Mouse (Mus musculus) T-helper 1 cell (primary cell): ENCODE measurements at regions not wholly inside any gene's neighbourhood (a gene's known extent, or its start where the extent isn't known, plus 50 kb on each side); places are given as distances from the start of the nearest gene placed in this dataset.
"Not testable (repeated sequence)": the region's sequence is repeated elsewhere in the genome, so short reads cannot be mapped to it uniquely, and the experiment has no call there.

Experiments used
- in situ Hi-C: fragments of 300-600 bp; cut with MboI, MseI; formaldehyde crosslinking; loops from one replicate; pipeline ENCODE4 v1.15.1; 2025; ENCODE audit warnings: high pct_unique_total_duplicates

- in situ Hi-C loops, result loop anchor here (10.0 kb wide), 1 partner anchor 405 kb away; no protein-coding TSS in a partner anchor
Observed at GRCm38 (mm10) chrX:110269652-110270051, 544.4 kb upstream of the Pou3f4 start.

DNA sequence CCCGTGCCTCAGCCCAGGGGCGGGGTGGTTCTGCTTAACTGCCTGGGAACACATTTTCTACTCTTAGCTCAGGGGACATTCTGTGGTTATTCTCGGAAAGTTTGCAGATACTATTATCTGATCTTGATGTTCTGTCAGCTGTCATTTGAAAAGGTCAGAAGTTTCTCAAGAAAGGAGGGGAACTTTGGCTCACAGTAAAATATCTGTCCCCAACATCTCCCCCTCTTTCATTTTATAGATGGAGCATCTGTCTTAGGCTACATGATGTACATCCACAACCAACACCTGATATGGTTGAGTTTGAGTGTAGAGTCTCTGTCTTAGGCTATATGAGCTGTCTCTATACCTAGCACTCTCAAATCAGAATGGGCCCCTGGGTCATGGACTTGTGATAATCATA is 539.8 kb upstream of the Pou3f4 start:
- in situ Hi-C loops, result not testable (repeated sequence)

- in situ Hi-C loops, result no loop called here
Observed at GRCm38 (mm10) chrX:110275390-110275789, 538.7 kb upstream of the Pou3f4 start.

- in situ Hi-C loops, result no loop called here
Observed at GRCm38 (mm10) chrX:110275830-110276229, 538.2 kb upstream of the Pou3f4 start.

DNA sequence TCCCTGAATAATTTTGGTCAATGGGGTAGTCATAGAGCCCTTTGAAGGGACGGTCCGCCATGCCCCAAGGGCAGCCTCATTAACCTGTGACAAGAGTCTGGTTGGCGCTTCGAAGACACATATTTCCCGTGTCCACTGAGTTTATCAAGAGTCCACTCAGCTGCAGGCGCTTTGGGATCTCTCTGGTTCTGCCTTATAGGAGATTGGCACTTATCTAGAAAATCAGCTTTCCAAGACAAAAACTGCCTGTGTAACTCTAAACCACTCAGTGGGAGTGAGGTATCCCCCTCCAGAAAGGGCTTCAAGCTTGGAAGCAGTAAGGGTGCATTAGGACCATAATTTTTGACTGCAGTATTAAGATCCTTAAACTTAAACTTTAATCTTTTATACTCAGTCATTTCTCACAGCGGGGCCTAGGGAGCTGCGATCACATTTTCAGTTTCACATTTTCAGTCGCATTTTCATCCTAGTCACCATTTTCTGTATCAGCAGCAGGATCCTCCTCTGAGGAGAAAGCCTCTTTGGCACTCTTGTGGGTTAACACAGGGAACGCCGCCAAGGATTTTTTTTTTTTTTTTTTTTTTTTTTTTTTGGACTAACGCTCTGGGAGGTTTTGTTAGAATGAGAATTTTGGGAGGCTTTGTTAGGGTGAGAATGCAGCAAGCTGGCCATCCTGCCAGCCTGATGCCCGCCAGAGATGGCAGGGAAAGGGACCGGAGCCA is 534.4 kb upstream of the Pou3f4 start:
- in situ Hi-C loops, result no loop called here

DNA sequence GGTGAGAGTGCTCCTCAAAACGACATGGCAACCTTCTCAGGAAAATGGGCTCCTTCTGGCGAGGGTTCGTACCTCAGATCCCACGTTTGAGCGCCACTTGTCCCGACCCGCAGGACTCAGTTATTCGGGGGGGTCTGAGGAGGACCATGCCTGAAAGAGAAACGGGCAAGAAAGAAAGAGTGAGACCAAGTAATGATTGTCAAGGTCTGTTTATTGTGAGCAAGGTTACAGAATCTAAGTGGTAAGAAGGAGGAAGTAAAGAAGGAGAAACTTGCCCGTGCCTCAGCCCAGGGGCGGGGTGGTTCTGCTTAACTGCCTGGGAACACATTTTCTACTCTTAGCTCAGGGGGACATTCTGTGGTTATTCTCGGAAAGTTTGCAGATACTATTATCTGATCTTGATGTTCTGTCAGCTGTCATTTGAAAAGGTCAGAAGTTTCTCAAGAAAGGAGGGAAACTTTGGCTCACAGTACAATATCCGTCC is 532.6 kb upstream of the Pou3f4 start:
- in situ Hi-C loops, result not testable (repeated sequence)

- in situ Hi-C loops, result no loop called here
Observed at GRCm38 (mm10) chrX:110281929-110282328, 532.2 kb upstream of the Pou3f4 start.

DNA sequence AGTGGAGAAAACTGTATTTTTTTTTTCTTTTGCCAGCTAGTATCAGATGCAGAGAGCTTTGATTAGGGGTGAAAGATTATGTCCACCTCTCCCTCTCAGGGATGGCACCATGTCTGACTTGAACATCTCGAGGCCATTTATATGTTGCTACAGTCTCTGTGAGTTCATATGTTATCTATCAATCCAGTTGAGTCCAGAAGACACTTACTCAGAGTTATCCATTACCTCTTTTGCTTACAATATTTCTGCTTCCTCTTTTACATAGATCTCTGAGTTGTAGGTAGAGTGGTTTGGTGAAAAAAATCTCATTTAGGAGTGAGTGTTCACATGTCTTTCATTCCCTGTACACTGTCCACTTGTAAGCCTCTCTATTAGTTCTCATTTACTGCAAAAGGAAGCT is 524.7 kb upstream of the Pou3f4 start:
- in situ Hi-C loops, result no loop called here

GRCm38 (mm10) chrX:110307645-110308044 is 506.4 kb upstream of the Pou3f4 start:
- in situ Hi-C loops, result no loop called here

GRCm38 (mm10) chrX:110308810-110309209 is 505.3 kb upstream of the Pou3f4 start:
- in situ Hi-C loops, result no loop called here

GRCm38 (mm10) chrX:110317825-110318769 is 496.0 kb upstream of the Pou3f4 start:
- in situ Hi-C loops, result no loop called here

- in situ Hi-C loops, result no loop called here
Observed at GRCm38 (mm10) chrX:110320250-110320649, 493.8 kb upstream of the Pou3f4 start.

DNA sequence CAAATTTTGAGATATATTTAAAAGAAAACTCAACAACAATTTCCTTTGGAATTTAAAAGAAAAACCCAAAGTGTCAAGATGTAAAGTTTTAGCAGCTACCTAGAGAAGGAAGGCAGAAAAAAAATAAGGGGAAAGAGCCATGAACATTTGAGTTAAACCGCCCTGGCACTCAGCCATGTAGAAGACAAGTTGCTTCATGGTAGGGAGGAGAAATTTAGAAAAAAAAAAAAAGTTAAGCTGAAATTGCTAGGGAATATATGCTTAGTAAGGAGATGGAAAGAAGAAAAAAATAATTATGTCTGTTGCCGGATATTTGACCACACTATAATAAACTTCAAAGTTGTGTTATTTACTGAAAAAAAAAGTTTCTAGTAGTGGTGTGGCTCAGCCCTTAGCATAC is 479.8 kb upstream of the Pou3f4 start:
- in situ Hi-C loops, result no loop called here

DNA sequence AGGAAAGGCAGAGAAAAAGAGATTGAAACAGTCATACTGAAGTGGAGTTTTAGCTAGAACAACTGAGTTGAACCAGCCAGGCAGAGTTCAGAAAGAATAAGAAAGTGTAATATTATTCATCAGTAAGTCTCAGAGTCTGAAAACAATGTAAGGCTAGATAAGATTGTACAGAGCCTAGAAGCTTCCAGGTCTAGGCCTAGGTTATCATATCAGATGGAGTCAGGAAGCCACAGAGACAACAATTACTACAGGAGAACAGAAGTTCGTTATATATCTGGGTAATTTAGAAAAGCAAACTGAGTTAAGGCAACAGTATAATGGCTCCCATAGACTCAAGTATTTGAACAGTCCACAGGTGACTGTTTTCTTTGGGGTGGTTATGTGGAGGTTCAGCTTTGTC is 479.1 kb upstream of the Pou3f4 start:
- in situ Hi-C loops, result no loop called here
